Mouse (Mus musculus): ENCODE data around the gene Usp47.

DNA sequence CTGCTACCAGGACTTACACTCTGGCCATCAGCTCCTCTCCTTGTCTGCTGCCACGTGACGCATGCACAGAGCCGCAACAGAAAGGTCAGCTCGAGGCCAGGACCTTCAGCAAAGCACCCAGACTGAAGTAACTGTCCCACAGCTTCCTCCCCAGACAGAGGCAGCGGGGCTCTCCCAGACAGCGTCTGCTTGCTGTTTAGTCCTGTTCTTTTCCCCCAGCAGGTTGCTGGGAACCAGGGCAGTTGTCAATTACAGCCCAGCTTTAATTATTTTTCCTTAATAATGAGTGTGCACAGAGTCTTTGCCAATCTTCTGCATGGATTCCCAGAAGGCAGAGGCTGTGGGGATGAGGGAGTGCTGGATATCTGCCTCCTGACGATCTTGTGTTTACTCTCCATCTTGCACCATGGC, 119.8 kb downstream of the Usp47 start:
- TF ChIP-seq POLR2A (IDR thresholded peaks at IDR 0.05; ENCODE audit: low read depth, low read length) (no peak), CTCF (IDR thresholded peaks at IDR 0.05; ENCODE audit: extremely low read depth, insufficient read length, insufficient replicate concordance, low read depth, low read length) (no peak)
